Mouse (Mus musculus) mouse trophoblast stem cell (cell line): ENCODE measurements at regions not wholly inside any gene's neighbourhood (a gene's known extent, or its start where the extent isn't known, plus 50 kb on each side); places are given as distances from the start of the nearest gene placed in this dataset.

ENCODE experiments used
- in situ Hi-C, 2 experiments: fragments of 300-500 bp; cut with MseI, MboI; formaldehyde crosslinking; loops; 2 replicates in 1 of 2; 3 replicates in 1 of 2; pipeline ENCODE4 v1.15.1; 2025

DNA sequence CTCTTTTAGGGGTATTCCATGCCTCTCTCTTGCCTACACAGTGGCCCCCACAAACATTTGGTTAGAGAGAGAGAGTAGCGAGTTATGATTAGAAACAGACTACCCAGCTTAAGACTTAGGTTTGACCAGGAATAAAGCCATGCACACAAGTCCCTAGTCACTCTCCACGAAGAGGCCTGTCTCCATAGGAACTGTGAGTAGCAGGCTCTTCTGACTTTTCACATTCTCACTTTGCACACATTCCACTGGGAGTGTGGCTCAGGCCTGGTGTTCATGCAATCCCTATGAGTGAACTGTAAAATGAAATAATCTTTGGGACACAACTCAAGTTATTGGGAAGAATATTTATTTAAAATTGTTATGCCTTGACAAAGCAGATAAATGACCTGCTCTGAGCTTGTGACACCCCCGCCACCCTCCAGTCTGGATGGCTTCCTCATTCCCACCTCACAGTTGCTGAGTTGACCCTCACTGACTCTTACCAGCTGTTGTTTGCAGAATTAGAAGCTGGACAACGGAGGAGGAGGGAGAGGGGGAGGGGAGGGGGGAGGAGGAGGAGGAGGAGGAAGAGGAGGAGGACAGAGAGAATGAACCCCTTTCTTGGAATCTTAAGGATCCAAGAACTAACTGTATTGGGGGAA is 78.7 kb upstream of the Egln3 start:
- in situ Hi-C loops, result no loop called here

DNA sequence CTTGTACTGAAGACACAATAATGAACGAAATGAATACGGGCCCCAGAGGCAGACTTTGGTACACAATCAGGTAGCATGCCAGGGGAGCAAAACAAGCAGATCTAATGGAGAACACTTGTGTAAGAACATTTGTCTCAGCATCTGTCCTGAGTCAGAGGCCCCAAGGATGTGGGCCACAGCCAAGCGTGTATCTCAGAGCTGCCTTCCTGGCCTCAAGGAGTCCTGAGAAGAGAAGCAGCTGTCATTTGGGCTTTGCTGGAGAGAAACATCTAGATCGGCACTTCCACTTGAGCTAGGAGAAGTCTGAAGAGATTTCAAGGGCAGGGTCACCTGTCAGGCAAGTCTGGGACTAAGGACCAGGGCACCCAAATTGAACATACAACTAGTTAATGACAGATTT is 76.8 kb upstream of the Egln3 start:
- in situ Hi-C loops, result no loop called here

DNA sequence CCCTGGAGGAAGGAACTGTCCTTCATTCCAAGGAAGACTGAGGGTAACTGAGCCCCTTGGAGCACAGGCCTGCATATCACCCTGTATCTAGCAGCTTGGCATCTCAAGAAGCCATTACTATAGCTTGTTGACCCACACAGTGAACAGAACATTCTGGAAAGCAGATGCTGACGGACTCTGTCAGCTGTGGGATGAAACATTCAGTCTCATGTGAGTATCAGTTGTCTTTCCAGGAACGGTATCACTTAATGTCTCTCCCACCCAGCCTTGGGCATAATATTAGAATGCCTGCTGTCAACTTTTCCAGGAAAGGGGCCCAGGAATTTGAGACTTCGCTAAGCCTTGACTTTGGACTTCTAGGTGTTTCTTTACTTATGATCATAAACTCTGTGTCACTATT is 76.3 kb upstream of the Egln3 start:
- in situ Hi-C loops, result no loop called here

DNA sequence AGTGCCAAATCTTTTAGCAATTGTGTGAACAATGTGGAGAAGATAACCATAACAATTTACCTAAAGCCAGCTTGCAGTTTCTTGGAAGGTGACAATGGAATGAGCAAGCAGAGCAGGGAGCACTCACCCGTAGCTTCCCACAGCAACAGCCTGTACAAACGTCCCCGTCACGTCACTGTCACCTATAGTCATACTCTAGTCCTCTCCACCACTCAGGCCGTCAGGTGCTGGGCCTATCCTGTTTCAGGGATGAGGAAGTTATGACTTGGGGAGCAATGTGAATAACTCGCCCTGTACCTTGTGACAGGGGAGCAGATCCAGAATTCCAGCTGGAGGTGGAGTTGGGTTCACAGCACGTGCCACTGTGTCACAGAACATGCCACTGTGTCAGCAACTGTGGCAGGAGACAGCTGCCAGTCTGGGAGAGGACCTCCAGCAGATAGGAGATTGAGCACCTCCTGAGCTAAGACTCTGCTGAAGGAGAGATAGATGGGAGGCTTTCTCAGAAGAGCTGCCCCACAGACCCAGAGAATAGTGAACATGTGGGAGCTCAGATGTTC is 73.4 kb upstream of the Egln3 start:
- in situ Hi-C loops, result no loop called here

DNA sequence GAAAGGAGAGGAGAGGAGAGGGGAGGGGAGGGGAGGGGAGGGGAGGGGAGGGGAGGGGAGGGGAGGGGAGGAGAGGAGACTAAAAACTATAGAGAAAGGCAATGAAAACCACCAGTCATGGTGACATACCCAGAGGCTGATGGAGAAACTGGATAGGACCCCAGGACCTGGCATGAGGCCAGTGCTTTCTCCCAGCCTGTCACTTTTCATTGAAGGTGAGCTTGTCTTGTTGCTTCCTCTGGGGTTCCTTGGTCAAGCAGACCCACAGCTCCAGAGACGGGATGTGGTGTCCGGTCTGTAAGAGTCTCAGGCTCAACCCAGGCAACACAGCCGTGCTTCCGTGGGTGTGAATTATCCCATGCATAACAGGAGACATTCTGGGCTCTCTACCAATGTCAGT is 69.8 kb upstream of the Egln3 start:
- in situ Hi-C loops, result no loop called here

DNA sequence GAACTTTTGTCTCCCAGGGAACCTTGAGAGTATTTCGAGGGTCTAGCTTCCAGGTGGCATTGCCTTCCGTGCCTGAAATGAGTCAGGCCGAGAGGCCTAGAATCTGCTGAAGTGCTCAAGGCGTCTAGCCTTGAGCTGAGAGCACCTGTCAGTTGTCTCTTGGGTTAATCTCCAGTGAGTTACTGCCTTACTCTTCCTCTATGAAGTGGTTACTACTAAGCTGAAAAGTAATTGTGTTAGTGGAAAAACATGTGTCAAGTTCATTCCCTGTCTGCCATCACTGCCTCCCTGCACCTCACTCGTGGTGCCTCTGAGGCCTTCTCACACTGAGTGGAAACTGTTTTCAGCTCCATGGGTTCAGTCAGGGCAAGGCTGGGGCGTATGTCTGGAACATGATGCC is 69.0 kb upstream of the Egln3 start:
- in situ Hi-C loops, result no loop called here

DNA sequence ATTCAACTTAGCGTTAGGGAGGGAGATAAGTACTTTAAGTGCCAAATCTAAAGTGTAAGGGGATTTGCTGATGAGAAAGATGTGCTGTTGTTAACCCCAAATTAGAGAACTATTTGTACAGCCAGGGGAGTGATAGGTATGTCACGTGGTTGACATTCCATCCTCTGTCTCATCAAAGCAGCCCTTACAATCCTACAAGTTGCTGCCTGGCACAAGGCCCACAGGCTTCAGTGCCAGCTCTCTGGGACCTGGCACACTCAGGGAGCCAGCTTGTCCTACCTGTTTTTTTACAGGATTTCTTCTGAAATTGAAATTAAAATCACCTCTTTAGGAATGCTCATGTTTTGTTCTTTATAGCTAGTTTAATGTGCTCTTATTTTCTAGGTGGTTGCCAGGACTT is 68.6 kb upstream of the Egln3 start:
- in situ Hi-C loops, result no loop called here

DNA sequence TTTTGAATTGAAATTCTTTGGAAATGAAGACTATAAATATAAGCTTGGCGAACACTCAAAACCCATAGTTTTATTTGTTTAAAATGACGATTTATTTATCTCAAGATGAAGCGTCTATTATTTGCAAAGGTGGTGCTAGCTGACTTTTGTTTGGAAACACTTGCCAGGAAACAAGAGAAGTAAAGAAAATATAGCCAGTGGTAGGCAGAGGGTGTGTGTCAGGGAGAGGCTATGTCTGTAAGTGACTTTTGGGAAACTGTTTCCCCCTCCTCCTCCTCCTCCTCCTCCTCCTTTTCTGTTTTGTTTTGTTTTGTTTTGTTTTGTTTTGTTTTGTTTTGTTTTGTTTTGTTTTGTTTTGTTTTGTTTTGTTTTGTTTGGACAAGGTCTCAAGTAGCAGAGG is 62.2 kb upstream of the Egln3 start:
- in situ Hi-C loops, result no loop called here

DNA sequence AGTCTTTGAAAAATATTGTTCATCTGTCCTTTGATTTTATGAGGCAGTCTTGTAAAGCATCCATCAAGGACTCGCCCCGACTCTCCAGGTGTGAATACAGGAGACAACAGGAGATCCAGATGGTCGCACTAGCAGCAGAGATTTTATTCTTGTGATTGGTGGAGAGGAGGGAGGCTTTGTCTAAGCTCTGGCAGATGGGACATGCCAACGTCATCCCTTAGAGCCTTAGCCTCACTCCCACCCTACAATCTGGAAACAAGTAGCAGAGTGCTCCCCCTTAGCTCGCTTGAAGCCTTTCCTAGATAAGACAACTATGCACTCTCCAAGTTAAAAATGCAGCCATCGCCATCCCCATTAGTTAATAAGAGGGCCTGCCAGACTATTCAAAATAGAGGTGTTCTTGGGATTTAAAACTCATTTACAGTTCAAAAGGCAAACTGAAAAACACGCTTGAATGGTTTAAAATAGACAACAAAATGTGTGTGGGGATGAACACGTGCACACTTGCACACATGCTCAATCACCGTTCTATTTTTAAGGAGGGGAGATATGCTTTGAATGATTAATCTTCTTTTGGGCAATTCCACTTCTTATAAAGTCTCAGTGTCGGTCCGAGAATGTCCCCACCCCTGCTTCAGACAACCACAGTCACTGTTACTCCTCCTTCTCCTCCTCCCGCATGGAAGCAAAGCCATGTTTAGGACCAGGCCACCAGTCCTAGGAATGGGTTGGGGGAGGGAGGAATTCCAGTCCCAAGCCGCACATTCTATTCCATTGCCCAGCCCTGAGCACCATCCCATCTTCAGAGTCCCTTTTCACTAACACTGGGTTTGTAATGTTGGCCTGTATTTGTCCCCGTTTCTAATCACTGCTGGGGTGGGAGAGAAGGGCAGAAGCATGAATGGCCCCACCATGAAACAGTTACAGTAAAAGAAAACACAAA is 61.5 kb upstream of the Egln3 start:
- in situ Hi-C loops, result no loop called here

DNA sequence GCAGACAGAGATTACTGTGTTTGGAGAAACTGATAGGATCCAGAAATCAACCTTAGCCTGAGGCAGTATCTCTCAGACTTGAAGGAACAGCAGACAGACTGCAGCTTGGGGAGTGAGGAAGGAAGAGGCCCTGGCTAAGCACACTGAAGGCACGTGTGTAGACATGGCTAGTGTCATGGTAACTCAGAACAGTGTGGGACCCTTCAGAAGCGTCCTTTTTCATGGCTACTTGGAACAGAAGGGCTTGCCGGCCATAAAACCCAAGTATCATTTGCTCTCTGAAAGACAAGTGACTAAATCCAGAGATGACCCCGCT is 60.7 kb upstream of the Egln3 start:
- in situ Hi-C loops, result no loop called here

DNA sequence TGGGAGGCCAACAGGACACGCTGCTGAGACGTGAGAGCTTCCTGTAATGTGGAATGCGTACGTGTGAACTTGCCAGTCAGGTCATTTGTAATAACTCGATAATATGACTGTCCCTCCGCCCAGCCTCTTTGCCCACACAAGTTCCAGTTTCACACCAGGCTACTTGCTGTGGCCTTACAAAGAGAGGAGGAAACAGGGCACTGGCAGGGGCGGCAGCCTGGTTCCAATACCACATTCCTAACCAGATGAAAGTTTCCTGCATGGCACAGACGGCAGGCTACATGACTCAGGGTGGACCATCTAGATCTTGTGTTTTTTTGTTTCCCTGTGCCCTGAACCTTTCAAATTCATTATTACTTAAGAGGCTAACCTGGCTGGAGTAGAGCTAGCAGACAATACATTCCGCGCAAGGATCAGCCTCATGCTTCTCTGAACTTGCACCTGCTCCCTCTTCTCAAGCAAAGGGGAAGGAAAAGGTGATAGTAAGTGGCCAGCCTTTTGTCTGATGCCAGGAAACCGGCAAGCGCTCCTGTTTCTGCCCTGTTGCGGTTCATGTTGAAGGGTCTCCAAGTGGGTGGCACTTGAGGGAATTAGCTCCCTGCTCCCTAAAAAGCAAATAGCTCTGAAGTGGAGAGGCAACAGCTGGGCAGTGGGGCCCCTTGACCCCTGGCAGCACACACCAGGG is 60.2 kb upstream of the Egln3 start:
- in situ Hi-C loops, result no loop called here

DNA sequence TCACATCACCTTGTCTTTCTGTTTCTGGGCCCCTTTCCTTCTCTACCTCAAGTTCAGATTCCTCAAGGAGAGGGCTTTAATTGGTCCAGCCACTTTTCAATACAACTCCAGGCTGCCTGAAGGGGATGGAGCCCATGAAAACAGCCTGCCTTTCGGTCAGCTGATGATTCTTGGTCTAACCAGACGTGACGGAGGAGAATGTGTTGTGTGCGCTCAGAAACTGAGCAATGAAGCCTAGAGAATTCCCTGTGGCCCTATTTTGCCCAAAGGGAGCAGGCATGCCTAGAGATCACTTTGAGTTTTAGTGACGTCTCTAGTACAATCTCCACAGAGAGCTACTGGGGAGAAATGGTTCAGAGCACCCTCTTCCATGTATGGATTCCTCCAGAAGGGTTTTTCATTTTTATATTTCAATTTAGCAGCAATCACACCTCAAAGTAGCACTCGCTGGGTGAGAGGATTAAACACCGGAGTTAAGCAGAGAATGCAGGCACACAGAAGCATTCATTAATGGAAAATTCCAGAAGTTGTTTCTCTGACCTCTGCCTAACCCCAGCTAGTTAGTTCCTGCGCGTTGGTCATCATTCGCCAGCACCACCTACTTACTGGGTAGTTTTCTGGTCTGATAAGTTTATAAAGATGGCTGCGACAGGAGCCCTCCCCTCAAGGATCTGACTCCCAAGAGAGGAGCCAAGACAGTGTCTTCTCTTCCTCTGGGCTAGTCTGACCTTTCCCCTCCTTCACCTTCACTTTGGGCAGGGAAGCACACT is 58.8 kb upstream of the Egln3 start:
- in situ Hi-C loops, result no loop called here

DNA sequence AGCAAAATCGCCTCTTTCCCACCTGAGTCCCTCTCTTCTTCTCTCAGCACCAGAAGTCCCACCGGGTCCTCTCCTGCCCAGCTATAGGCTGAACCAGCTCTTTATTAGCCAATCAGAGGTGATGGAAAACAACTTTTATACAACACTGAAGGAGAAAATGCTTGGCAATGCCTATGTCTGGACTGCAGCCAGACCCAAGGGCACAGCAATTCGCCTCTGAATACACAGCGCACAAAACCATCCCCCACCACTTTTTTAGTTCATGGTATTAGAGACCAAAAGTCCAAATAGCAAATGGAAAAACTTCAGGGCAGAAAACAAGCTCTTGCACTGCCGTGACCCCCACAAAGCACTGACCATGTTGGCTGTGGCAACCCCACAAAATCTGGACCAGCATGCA is 57.8 kb upstream of the Egln3 start:
- in situ Hi-C loops, result no loop called here

DNA sequence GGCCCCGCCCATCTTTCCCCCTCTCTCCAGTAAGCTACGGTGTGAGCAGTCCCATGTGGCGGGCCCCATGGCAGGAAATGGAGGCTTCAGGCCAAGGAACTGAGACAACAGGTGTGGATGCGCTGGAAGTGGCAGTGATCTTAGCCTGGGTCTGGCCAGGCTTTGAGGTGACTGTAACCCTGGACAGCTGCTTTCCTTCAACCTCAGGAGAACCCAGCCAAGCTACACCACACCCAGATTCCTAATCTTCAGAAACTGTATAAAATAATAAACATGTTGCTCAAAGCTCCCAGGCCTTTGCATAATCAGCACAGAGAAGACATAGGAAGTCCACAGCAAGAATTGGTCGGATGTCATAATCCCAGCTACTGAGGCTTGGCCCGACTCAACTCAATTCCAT is 56.8 kb upstream of the Egln3 start:
- in situ Hi-C loops, result no loop called here

DNA sequence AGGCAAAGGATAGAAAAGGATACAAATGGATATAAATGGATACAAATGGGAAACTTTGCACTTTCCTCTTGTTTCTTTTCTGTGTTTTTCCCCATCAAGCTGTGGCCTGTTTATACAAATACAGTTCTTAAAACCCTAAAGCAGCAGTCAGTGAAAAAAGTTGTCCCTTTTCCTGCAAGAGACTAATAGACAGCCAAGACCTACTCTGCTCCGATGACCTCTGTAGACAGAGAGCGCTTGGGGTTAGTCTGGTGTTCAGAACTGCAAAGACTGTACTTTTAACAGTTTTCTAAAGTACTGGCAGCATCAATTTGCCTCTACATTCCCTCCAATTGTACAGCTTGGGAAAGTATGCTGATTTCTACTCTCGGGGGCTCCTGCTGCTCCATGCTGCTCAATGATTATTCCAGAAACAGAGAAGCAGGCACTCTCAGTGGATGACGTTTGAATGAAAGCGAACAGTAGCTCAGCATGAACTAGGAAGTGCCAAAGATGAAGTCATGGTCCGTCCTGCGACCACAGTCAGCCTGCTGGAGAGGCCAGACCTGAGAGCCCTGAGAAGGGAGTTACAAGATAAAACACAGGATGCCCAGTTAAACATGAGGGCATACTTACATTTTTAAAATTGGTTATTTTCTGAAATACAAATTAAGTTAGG is 54.2 kb upstream of the Egln3 start:
- in situ Hi-C loops, result no loop called here

DNA sequence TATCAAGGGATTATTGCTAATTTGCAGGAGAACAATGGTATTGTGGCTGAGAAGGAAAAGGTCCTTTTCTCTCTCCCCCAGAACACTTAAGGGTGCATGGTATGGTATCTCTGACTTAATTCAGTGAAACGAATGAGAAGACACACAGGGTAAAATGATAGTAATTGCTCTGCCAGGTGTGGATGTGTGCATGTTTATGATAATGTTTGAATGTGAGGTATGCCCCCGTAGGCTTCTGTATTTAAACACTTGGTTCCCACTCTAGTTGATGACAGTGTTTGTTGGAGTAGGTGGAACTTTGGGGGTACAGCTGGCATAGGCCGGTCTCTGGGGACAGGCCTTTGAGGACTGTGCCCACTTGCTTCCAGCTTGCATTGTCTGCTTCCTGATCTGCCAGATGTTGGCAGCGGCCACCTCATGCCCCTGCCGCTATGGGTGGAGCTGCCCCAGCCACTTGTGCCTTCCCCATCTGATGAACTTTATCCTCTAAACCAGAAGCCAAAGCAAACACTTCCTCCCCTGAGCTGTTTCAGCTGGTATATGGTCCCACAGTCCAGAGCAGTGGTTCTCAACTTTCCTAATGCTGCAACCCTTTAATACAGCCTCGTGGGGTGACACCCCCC is 53.0 kb upstream of the Egln3 start:
- in situ Hi-C loops, result no loop called here
